Mouse (Mus musculus) midbrain, embryonic 16.5 days (tissue): ENCODE measurements around the gene Ngdn. TPM values are rescaled to one million over a fixed set of nuclear protein-coding genes. Genes with fewer than 3 reads are reported as not detected.
"Not testable (repeated sequence)": the region's sequence is repeated elsewhere in the genome, so short reads cannot be mapped to it uniquely, and the experiment has no call there.

Experiments
- ATAC-seq: fragments of 200-750 bp; cut with Nextera tagmentation; 2 replicates; pipeline ENCODE4 v1.8.0; 2017; ENCODE audit warnings: moderate TSS enrichment
- H3K27ac ChIP-seq: fragments of 300-500 bp; sonication (generic); 2 replicates; pipeline ENCODE4 v1.5.1; 2014; ENCODE audit warnings: mild to moderate bottlenecking, low read length, mixed read lengths
- H3K27me3 ChIP-seq: fragments of 300-500 bp; sonication (generic); 2 replicates; pipeline ENCODE4 v1.6.1; 2014; ENCODE audit warnings: low read depth, low read length, mixed read lengths; ENCODE audit not compliant: control insufficient read depth, insufficient read depth
- H3K36me3 ChIP-seq: fragments of 300-500 bp; sonication (generic); 2 replicates; pipeline ENCODE4 v1.6.1; 2014; ENCODE audit warnings: mild to moderate bottlenecking, low read length, moderate library complexity, mixed read lengths; ENCODE audit not compliant: control insufficient read depth, insufficient read depth
- H3K4me1 ChIP-seq: fragments of 300-500 bp; sonication (generic); 2 replicates; pipeline ENCODE4 v1.6.1; 2014; ENCODE audit warnings: mild to moderate bottlenecking, low read length, mixed read lengths; ENCODE audit not compliant: control insufficient read depth, insufficient read depth
- H3K4me2 ChIP-seq: fragments of 300-500 bp; sonication (generic); 2 replicates; pipeline ENCODE4 v1.6.1; 2014; ENCODE audit warnings: mild to moderate bottlenecking, low read length, mixed read lengths
- H3K4me3 ChIP-seq: fragments of 300-500 bp; sonication (generic); 2 replicates; pipeline ENCODE4 v1.5.1; 2014; ENCODE audit warnings: low read depth, mild to moderate bottlenecking, low read length, moderate library complexity, mixed read lengths
- H3K9ac ChIP-seq: fragments of 300-500 bp; sonication (generic); 2 replicates; pipeline ENCODE4 v1.6.1; 2014; ENCODE audit warnings: low read depth, low read length, mixed read lengths
- H3K9me3 ChIP-seq: fragments of 300-500 bp; sonication (generic); replicated peaks from 2 replicates; pipeline ENCODE4 v1.6.1; 2014; ENCODE audit warnings: mild to moderate bottlenecking, low read length, mixed read lengths; ENCODE audit not compliant: control insufficient read depth, poor library complexity, severe bottlenecking
- WGBS: fragments of 180-500 bp; shearing (Covaris S2); extraction: QIAGEN DNeasy Blood & Tissue Kit; methylation state at CpG from one replicate; pipeline ENCODE4 v1.1.7; 2014; 5-methylcytosine and 5-hydroxymethylcytosine counted together
- polyA plus RNA-seq: library from polyadenylated mRNA; unstranded; fragments of >200 nt; fragmentation: Nextera tagmentation; extraction: Ambion mirVana; gene quantifications from 2 replicates; pipeline ENCODE4 v1.2.1, GENCODE M21; 2015

The Ngdn gene
- polyA plus RNA-seq, 1 experiment from 2014 or later = 44.8 TPM

- Histone ChIP-seq H3K9me3 (no peaks in the 10 kb centered on the region), H3K9ac (peak overlapping the region; percentile 31; the same call in 1 of the 2 replicates), H3K27ac (peak overlapping the region; percentile 22; the same call in 1 of the 2 replicates), H3K27me3 (no peaks in the 10 kb centered on the region), H3K4me2 (peak overlapping the region; percentile 41), H3K4me3 (no peak overlapping the region), H3K4me1 (peaks cover 34% of the 10 kb centered on the region), H3K36me3 (no peaks in the 10 kb centered on the region)
- 13% methylated on average over 19 of the region's 19 CpGs for WGBS
- no peak for ATAC-seq
Measured at GRCm38 (mm10) chr14:55032695-55033225, 17.5 kb downstream of the Ngdn start.

GRCm38 (mm10) chr14:55043694-55044093 lies 28.4 kb downstream of the Ngdn start:
- ATAC-seq = not testable (repeated sequence)
- WGBS = 100% methylated on average over 1 of the region's 2 CpGs

DNA sequence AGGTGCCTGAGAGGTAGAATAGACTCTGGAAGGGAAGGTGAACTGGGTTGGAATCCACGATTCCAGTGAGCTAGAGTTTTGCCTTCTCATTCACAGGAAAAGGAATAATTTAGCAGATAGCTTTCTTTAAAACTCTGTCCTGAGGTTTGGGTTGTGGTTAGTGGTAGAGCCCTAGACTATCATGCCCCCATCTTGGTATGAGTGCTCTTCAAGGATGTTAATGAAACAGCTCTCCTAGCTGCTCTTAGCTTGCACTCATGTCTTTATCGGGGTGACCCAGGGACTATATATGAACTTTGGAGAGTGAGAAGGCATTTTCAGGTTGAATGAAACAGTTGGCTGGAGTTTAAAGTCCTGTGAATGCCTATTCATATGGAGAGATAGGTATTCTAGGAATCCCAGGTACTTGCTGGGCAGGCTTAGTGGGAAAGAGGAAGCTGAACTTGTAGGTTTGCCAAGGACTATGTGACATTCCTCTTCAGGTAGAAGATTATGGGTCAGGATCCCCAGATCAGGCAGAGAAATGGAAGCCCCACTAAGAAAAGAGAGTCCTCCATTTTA lies 32.8 kb downstream of the Ngdn start:
- ATAC-seq = no peak

More at GRCm38 (mm10) chr14:55043694-55044093, 28.4 kb downstream of the Ngdn start:
- H3K36me3 ChIP-seq, H3K4me2 ChIP-seq, H3K4me1 ChIP-seq, H3K27ac ChIP-seq, H3K27me3 ChIP-seq, H3K9ac ChIP-seq, H3K4me3 ChIP-seq, H3K9me3 ChIP-seq: not testable (repeated sequence)

DNA sequence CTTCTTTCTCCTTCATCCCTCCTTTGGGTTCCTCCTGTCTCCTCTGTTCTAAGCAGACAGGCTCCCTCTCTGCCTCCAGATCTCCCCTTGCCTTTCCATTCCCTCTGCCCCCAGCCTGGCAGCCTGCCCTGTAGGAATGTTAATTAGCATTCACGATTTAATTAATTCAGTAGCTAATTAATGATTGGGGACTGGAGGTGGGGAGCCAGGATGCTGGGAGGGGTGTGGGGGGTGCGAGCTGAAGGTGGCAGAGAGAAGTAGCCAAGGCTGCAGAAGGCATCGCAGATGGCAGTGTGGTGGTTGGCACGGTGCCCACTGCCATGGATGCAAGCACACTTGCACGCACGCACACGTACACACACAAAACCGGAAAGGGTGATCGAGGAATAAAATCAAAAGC lies 37.2 kb downstream of the Ngdn start:
- Histone ChIP-seq H3K9ac (no peak overlapping the region), H3K4me2 (peak overlapping the region; percentile 39; the same call in 1 of the 2 replicates), H3K9me3 (no peaks in the 10 kb centered on the region), H3K4me3 (no peak overlapping the region), H3K4me1 (peaks cover 13% of the 10 kb centered on the region), H3K27me3 (no peaks in the 10 kb centered on the region), H3K36me3 (no peaks in the 10 kb centered on the region), H3K27ac (peak overlapping the region; percentile 95)
- WGBS = 44% methylated on average over 9 of the region's 9 CpGs
- ATAC-seq = peak; percentile 27

More for the DNA sequence above, 32.8 kb downstream of the Ngdn start:
- Histone ChIP-seq H3K9me3 (no peaks in the 10 kb centered on the region), H3K27ac (no peak overlapping the region), H3K9ac (no peak overlapping the region), H3K4me2 (no peak overlapping the region), H3K4me1 (peaks cover 7% of the 10 kb centered on the region), H3K27me3 (no peaks in the 10 kb centered on the region), H3K4me3 (no peak overlapping the region), H3K36me3 (no peaks in the 10 kb centered on the region)
- WGBS = 91% methylated on average over 2 of the region's 2 CpGs

GRCm38 (mm10) chr14:55053050-55053449 lies 37.8 kb downstream of the Ngdn start:
- no peak for ATAC-seq
- peaks cover 13% of the 10 kb centered on the region for H3K4me1 ChIP-seq
- H3K9ac ChIP-seq = no peak overlapping the region
- peak overlapping the region; percentile 95 for H3K27ac ChIP-seq
- no peaks in the 10 kb centered on the region for H3K27me3 ChIP-seq
- H3K36me3 ChIP-seq = no peaks in the 10 kb centered on the region
- 47% methylated on average over 4 of the region's 4 CpGs for WGBS
- peak overlapping the region; percentile 54 for H3K4me2 ChIP-seq
- no peaks in the 10 kb centered on the region for H3K9me3 ChIP-seq
- no peak overlapping the region; the same call in 1 of the 2 replicates for H3K4me3 ChIP-seq

GRCm38 (mm10) chr14:55053708-55054190 lies 38.5 kb downstream of the Ngdn start:
- peak overlapping the region; percentile 52 for H3K9ac ChIP-seq
- peaks cover 15% of the 10 kb centered on the region for H3K4me1 ChIP-seq
- H3K36me3 ChIP-seq = no peaks in the 10 kb centered on the region
- 69% methylated on average over 17 of the region's 17 CpGs for WGBS
- ATAC-seq = peak; percentile 86
- H3K27me3 ChIP-seq = no peaks in the 10 kb centered on the region
- H3K9me3 ChIP-seq = no peaks in the 10 kb centered on the region
- peak overlapping the region; percentile 95 for H3K27ac ChIP-seq
- H3K4me3 ChIP-seq = peak overlapping the region; percentile 35
- peak overlapping the region; percentile 54 for H3K4me2 ChIP-seq

DNA sequence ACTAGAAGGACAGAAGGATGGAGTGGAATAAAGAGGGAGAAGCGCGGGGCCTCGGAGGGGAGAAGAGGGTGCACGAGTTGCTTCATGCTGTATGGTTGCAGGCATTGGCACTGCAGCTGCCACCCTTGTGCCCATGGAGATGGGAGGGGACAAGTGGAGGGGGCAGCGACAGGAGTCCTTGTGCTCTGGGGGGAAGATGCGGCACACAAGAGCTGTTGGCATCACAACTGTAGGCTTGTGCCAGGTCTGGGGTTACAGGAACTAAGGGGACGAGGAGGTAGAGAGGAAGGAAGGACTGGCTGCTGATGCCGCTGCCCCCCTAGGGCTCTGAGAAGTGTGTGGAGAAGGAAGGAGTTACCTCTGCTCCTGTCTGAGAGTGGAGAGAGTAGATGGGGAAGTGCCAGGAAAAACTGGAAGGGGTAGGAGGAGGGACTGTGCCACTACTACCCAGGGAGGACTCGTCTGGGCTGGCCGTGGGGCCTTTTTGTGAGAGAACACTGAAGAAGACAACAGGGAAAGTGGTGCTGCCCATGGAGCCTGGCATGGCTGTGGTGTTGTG lies 39.0 kb downstream of the Ngdn start:
- Histone ChIP-seq H3K36me3 (no peaks in the 10 kb centered on the region), H3K9ac (peak overlapping the region; percentile 52), H3K4me1 (peaks cover 18% of the 10 kb centered on the region), H3K27ac (peak overlapping the region; percentile 95), H3K4me3 (peak overlapping the region; percentile 35), H3K4me2 (peak overlapping the region; percentile 54), H3K9me3 (no peaks in the 10 kb centered on the region), H3K27me3 (no peaks in the 10 kb centered on the region)
- WGBS = 69% methylated on average over 10 of the region's 10 CpGs
- ATAC-seq = peak; percentile 61

GRCm38 (mm10) chr14:55055167-55055834 lies 40.0 kb downstream of the Ngdn start:
- H3K27me3 ChIP-seq = no peaks in the 10 kb centered on the region
- H3K9ac ChIP-seq = no peak overlapping the region
- peak overlapping the region; percentile 9 for H3K4me3 ChIP-seq
- H3K4me2 ChIP-seq = peak overlapping the region; percentile 54
- H3K27ac ChIP-seq = peak overlapping the region; percentile 95
- H3K36me3 ChIP-seq = no peaks in the 10 kb centered on the region
- ATAC-seq = peak; percentile 41
- WGBS = 54% methylated on average over 11 of the region's 11 CpGs
- H3K9me3 ChIP-seq = no peaks in the 10 kb centered on the region
- H3K4me1 ChIP-seq = peaks cover 24% of the 10 kb centered on the region
